Mouse (Mus musculus) adrenal gland, adult 10 weeks (tissue): ENCODE results near the gene Zer1. TPM values are rescaled to one million over a fixed set of nuclear protein-coding genes. Genes with fewer than 3 reads are reported as not detected.

Experiments used
- polyA plus RNA-seq: library from polyadenylated mRNA; stranded (reverse); fragments of 350-450 nt; fragmentation: Illumina TruSeq; extraction: RNeasy Lipid Tissue Mini Kit (QIAGEN cat#74804); gene quantifications from one replicate; pipeline ENCODE4 v1.2.3, GENCODE M21; 2014; ENCODE audit warnings: low read depth, low replicate concordance

The Zer1 gene
- polyA plus RNA-seq = 2.3 TPM

DNA sequence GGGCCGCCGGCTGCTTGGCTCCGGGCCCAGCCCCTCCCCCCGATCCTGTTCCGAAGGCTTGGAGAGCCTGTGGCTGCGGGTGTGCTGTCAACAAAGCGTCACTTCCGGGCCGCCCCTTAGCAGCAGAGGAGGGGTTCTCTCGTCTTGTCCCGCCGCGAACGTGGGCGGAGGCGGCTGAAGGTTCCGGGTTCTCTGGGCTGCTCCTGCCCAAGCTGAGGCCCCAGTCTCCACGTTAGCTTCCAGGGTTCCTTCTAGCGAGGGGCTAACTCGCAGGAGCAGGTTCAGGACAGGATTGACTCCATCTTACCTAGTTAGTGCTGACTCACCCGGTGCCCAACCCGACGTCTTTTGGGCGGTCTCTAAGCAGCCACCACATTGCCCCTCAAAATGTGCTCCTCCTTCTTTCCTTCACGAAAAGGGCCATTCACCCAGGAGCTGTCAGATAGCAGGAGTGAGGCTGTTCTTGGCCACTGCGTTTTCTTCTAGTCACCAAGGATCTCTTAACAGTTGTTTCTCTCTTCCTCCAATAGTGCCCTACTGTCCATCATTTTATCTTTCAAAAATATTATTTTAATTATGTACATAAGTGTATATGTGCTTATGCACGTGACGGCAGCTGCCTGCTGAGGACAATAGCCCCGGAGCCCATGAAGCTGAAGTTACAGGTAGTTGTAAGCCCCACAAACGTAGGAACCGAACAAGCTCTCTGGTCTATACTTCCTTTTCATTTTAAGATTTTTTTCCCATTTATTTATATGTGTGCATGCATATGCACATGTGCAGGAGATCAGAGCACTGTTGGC is at the start of gene Zer1:
Gene Zer1, minus strand, starts transcription at position 114 of the 803 bp plus-strand sequence.

DNA sequence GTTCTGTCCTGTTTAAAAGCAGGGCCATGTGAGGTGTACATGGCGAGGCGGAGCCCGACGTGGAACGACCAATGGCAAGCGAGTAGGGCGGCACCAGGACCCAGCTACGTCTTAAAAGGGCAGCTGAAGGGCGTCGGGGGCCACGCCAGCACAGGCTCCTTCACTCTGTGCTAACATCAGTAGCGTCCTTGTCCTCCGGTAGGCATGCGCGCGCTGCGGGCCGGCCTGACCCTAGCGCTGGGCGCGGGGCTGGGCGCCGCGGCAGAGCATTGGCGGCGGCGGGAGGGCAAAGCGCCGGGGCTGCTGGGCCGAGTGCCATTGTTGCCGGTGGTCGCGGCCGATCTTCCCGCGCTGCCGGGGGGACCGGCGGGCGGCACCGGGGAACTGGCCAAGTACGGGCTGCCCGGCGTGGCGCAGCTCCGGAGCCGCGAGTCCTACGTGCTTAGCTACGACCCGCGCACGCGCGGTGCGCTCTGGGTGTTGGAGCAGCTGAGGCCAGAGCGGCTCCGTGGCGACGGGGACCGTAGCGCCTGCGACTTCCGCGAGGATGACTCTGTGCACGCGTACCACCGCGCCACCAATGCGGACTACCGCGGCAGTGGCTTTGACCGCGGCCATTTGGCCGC is 47.1 kb upstream of the Zer1 start, which contains the start of gene Endog:
Gene Endog, plus strand, starts transcription at position 123 of the 626 bp plus-strand sequence.

DNA sequence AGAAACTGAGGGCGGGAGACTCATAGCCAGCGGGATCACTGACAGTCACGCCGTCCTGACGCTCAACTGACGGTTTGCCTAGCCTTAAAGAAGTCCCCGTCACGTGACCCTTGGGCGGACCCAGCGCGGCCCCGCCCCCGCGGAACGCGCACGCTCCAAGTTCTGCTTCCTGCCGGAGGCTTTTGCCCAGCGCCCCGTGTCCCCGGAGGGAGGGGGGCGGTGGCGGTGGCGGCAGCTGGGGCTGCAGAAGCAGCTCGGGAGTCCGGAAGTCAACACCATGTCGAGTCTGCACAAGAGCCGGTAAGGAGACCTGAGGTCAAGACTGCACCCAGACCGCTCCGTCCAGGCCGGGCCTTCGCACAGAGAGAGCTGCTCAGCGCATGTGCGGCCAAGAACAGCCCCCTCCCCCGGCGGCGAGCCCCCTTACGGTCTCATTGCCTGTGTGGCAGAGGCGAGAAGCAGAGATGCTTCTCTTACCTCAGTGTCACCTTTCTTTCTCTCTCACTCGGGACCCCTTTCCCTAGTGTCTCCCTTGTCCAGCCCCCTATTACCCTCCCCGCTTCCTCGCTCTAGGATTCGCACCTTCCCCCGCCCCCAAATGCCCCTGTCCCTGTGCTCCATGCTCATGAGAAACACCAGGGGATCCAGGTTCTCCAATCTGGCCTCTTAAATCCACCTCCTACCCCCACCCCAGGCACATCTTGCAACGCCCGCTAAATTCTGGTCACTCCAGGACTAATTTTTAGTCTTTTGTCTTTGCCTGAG is 9.4 kb upstream of the Zer1 start, which contains the start of gene Tbc1d13:
Gene Tbc1d13, plus strand, starts transcription at position 134 of the 765 bp plus-strand sequence.

DNA sequence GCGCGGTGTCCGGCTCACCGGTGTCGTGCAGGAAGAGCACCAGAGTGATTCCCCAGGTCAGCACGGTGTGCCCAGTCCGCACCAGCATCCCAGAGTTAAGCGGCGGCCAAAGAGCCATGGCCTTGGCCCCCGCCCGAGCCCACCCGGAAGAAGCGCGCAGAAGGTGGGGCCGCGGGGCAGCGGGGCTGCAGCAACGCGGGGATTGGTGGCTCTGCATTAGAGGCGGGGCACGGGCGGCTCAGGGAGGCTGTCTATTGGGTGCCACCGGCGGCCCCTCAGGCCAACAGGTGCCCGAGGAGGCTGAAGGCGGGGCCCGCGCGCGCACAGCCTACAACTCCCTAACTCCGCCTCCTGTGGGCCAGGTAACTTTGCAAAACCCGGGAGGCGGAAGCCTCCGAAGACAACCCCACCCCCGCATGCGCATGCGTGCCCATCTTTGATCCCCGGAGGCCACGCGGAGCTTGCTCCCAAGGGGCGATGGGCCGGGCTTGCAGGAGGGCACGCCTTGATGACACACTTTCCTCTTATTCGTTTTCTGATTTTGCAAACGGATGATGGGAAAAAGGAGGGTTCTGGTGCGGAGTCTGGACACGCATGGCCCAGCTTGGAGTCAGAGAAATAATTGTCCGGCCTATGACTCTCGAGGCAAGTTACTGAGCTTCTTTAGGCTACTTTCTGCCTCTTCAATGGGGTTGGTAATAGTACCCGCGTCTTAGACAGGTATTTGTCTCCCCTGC is 30.7 kb downstream of the Zer1 start, which contains the start of gene Zdhhc12:
Gene Zdhhc12, minus strand, starts transcription at position 178 of the 737 bp plus-strand sequence.

DNA sequence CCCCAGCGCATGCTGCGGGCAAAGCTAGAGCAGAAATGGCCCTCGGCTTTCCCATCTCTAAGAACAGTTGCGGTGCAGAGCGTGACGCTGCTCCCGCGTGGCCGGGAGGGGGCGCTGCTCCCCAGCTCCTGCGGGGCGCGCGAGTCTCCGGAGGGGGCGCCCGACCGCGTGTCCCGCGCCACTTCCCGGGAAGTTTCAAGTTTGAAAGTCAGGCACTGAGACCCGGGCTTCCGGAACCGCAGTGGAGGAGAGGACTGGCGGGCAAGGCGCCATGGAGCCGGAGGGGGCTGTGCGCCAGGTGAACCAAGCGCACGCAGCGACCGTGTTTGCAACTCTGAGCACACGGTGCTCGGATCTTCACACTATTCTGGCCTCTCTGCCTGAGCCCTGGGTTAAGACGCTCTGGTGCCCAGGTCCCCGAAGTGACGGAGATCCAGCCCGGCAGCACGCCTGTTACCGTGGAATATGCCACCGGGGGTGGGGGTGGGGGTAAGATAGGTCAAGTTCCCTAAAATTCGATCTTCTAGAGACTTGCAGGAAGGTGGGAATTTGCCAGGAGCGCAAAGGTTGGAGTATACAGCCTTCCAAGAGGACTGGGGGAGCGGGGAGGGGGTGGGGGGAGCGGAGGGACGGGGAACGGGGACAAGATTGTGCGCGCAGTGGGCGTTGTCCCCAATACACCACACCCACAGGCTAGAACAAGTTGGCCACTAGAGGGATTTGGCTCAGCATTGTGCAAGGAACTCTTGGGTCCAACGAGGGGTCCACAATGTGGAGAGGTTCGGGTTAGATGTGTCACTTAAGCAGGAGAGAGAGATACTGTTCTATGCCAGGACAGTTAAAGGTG is 46.7 kb downstream of the Zer1 start, which contains the start of gene Pkn3:
Gene Pkn3, plus strand, starts transcription at position 183 of the 847 bp plus-strand sequence.

DNA sequence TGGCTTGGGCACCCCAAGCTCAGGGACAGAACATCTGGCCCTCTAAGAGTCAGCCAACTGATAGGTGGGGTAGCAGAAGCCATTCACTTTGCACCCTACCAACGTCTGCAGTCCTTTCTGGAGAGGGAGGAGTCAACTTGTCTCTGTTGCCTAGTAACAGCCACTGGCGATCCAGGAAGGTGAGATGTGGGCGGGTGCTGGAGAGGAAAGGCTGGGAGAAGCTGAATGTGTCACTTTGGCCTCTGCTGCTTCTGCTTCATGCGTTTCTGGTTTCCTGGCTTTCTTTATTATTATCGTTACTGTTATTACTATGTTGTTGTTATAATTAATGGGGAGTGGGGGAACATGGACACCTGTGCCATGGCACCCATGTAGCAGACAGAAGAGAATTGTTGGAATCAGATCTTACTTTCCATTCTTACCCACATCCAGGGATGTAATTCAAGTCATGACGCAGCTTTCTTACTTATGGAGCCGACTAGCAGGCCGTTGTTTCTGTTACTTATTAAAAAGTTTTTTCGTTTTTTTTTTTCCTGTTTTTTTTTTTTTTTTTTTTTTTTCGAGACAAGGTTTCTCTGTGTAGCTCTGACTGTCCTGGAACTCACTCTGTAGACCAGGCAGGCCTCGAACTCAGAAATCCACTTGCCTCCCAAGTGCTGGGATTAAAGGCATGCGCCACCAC is 67.0 kb downstream of the Zer1 start, which contains the start of gene Set:
Gene Set, plus strand, starts transcription at position 156 of the 682 bp plus-strand sequence.

DNA sequence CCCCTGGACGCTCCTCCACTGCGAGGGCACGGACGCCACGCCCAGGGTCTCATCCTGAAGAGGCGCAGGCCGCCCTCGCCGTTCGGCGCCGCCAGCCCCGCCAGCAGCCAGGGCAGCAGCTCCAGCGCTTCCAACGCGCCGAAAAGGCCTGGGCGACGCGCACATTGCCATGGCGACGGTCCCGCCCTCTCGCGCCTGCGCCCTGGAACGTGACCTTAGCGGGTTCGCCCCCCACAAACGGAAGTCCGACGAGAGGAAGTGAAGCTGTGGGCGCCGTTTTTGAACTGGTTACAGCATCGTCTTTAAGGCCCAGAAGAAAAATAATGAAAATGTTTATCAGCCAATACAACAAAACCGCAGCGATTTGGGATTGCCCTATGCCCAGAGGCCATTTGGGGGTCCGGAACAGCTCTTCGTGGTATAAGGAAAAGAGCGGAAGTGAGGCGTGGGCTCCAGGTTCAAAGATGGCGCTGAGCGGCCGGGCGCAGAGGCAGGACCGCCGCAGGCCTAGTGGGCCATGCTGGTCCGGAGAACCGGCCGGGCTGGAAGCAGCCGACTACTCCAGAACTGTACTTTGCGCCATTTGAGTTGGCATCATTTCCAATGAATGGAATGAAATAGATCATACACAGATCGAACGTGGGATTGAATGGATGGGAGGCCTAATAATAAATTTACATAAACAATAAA is 75.5 kb downstream of the Zer1 start, which contains the start of gene Wdr34:
Gene Wdr34, minus strand, starts transcription at position 183 of the 690 bp plus-strand sequence.

Other genes with a start within 250 kb of the Zer1 start
- 7.6 TPM for gene Odf2, start 235.4 kb downstream of the Zer1 start, polyA plus RNA-seq
- gene Gle1, start 189.2 kb downstream of the Zer1 start, polyA plus RNA-seq = 12.3 TPM
- 42.3 TPM for gene Sptan1, start 159.0 kb downstream of the Zer1 start, polyA plus RNA-seq
- 0.41 TPM for gene Wdr34, start 75.7 kb downstream of the Zer1 start, polyA plus RNA-seq
- gene Set, start 67.2 kb downstream of the Zer1 start, polyA plus RNA-seq = 563 TPM
- gene Pkn3, start 46.9 kb downstream of the Zer1 start, polyA plus RNA-seq = 0.17 TPM
- 3.4 TPM for gene Zdhhc12, start 30.9 kb downstream of the Zer1 start, polyA plus RNA-seq
- 14.1 TPM for gene Tbc1d13, start 9.2 kb upstream of the Zer1 start, polyA plus RNA-seq
- not detected for gene Endog, start 46.9 kb upstream of the Zer1 start, polyA plus RNA-seq
- 1.9 TPM for gene Spout1, start 53.9 kb upstream of the Zer1 start, polyA plus RNA-seq
- gene Kyat1, start 81.3 kb upstream of the Zer1 start, polyA plus RNA-seq = 0.47 TPM
- gene Lrrc8a, start 113.1 kb upstream of the Zer1 start, polyA plus RNA-seq = 3.6 TPM
- not detected for gene Gm28035, start 116.0 kb upstream of the Zer1 start, polyA plus RNA-seq
- gene Phyhd1, start 141.6 kb upstream of the Zer1 start, polyA plus RNA-seq = 1.8 TPM
- gene Gm28038, start 156.5 kb upstream of the Zer1 start, polyA plus RNA-seq = not detected
- gene Dolk, start 161.7 kb upstream of the Zer1 start, polyA plus RNA-seq = 11.3 TPM
- 15.6 TPM for gene Nup188, start 161.8 kb upstream of the Zer1 start, polyA plus RNA-seq
- gene Sh3glb2, start 234.8 kb upstream of the Zer1 start, polyA plus RNA-seq = not detected
- 1.7 TPM for gene Miga2, start 239.6 kb upstream of the Zer1 start, polyA plus RNA-seq